Mouse (Mus musculus): Measurements from ENCODE around the gene Mthfd1.

The Mthfd1 gene

GRCm38 (mm10) chr12:76303474-76303873, 48.4 kb downstream of the Mthfd1 start:
- no peak for DNase-seq (ENCODE audit: low spot score)

GRCm38 (mm10) chr12:76304199-76304598, 49.1 kb downstream of the Mthfd1 start:
- peak; percentile 28 for DNase-seq (ENCODE audit: low spot score)

- DNase-seq (ENCODE audit: low spot score) = no peak
Measured at GRCm38 (mm10) chr12:76305107-76305506, 50.0 kb downstream of the Mthfd1 start.

DNA sequence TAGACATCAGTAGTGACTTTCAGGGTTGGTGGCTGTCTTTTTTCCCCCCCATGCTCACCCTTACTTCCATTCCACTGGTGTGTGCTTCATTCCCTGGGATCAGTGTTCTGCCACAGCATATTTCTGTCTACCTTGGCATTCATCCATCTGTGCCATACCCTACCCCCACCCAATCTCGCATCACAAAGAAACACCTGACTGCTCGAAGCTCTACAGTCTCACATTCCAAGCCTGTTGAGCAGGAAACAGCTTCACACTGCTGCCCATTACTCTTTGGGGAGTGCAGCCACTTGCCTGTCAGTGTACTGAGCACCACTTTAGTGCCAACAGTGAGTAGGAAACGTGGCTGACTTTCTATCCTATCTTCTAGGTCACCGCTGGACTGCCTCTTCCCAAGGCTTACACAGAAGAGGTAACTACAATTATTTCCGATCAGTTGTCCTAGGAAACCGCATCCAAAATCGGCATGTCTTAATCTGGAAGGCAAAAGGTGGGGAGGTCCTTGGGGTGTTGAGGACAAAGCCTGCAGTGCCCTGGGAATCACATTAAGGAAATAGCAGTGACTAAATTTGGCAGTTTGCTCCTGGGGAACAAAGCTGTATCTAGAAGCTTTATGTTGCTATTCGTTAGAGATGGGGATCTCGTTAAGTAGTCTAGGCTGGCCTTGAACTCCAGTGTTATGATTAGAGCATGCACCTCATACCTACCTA, 51.9 kb downstream of the Mthfd1 start:
- no peak for DNase-seq (ENCODE audit: low spot score)

GRCm38 (mm10) chr12:76307964-76308363, 52.9 kb downstream of the Mthfd1 start:
- peak; percentile 57 for DNase-seq (ENCODE audit: low spot score)

- DNase-seq (ENCODE audit: low spot score) = no peak
Measured at GRCm38 (mm10) chr12:76308436-76308835, 53.3 kb downstream of the Mthfd1 start.

GRCm38 (mm10) chr12:76310007-76310406, 54.9 kb downstream of the Mthfd1 start:
- DNase-seq (ENCODE audit: low spot score) = no peak

DNA sequence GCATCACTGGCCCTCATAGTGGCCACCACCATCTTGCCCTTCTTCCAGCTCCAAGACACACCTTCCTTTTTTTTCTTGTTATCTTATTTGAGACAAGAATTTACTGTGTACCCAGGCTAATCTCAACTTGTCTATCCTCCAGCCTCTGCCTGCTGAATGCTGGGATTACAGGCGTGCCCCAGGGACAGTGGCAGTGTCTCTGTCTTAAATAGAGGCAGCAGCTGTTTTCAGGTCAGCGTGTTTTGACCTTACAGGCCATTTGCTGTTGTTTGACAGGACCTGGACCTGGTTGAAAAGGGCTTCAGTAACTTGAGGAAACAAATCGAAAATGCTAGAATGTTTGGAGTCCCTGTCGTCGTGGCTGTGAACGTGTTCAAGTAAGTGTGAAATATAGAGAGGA, 55.5 kb downstream of the Mthfd1 start:
- no peak for DNase-seq (ENCODE audit: low spot score)

- no peak for DNase-seq (ENCODE audit: low spot score)
Measured at GRCm38 (mm10) chr12:76311227-76311626, 56.1 kb downstream of the Mthfd1 start.

GRCm38 (mm10) chr12:76311951-76312350, 56.9 kb downstream of the Mthfd1 start:
- DNase-seq (ENCODE audit: low spot score) = no peak

GRCm38 (mm10) chr12:76318282-76319212, 63.4 kb downstream of the Mthfd1 start:
- no peak for DNase-seq (ENCODE audit: low spot score)

DNA sequence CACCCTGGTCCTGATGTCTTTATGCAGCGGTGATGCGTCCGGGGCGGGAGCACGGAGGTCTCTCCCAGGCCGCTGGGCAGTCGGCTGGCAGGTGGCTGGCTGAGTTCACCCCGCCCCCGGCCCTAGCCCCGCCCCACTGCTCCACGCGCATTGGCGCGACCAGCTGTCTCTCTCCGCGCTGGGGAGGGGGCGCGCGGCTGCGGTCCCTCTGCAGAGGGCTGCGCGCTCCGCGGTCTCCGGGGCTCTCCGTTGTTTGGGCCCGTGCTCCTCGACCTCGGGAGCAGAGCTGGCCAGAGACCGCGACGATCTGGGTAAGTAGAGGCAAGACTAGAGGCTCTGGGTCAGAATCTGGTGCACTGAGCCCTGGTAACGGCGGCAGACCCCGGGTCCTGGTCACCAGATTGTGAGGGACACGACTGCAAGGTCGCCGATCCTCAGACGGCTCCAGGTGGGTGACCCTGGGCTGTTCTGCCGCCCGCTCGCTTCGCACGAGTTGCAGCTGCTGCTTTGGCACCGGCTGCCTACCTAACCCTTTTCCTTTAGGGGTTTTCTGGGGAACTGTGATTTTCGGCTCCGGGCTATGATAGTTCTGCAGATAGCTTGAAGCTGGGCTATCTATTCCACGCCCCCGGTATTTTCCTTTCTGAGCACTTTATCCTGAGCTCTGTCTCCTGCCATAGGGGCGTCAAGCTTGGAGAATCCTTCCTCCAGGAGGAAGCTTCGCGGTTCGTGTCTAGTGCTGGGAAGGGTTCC, 69.8 kb downstream of the Mthfd1 start, which contains the start of gene Akap5:
Gene Akap5 (plus strand): TSS at position 213 of the 753 bp plus-strand sequence.
- no peak for DNase-seq (ENCODE audit: low spot score)

GRCm38 (mm10) chr12:76326437-76327220, 71.5 kb downstream of the Mthfd1 start:
- no peak for DNase-seq (ENCODE audit: low spot score)

DNA sequence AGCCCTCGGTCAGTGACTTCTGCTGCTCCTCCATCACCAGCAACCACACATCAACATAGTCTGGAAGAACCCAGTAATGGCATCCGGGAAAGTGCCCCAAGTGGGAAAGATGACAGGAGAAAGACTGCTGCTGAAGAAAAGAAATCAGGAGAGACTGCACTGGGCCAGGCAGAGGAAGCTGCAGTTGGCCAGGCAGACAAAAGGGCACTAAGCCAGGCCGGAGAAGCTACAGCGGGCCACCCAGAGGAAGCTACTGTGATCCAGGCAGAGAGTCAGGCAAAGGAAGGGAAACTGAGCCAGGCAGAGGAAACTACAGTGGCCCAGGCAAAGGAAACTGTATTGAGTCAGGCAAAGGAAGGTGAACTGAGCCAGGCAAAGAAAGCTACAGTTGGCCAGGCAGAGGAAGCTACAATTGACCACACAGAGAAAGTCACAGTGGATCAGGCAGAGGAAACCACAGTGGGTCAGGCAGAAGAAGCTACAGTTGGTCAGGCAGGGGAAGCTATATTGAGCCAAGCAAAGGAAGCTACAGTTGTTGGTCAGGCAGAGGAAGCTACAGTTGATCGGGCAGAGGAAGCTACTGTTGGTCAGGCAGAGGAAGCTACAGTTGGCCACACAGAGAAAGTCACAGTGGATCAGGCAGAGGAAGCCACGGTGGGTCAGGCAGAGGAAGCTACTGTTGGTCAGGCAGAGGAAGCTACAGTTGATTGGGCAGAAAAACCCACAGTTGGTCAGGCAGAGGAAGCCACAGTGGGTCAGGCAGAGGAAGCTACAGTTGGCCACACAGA, 73.7 kb downstream of the Mthfd1 start:
- no peak for DNase-seq (ENCODE audit: low spot score)

DNA sequence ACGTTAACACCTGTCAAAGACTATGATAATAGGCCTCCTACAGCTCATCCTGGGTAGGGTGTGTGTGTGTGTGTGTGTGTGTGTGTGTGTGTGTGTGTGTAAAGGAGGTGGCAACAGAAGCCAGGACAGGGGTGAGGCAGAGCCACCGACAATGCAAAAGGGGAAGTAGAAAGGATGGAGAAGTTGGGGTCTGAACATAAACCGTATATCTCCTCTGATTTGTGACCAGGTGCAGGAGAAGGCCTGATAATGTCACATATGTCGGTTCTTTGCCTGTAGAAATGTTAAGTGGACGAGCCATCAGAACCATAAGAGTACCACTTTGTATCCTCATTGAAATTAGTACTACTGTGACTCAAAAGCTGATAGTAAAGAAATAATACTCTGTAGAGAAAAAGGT, 78.6 kb downstream of the Mthfd1 start:
- no peak for DNase-seq (ENCODE audit: low spot score)

GRCm38 (mm10) chr12:76335641-76336040, 80.5 kb downstream of the Mthfd1 start:
- no peak for DNase-seq (ENCODE audit: low spot score)

- no peak for DNase-seq (ENCODE audit: low spot score)
Measured at GRCm38 (mm10) chr12:76336111-76336965, 81.2 kb downstream of the Mthfd1 start.

DNA sequence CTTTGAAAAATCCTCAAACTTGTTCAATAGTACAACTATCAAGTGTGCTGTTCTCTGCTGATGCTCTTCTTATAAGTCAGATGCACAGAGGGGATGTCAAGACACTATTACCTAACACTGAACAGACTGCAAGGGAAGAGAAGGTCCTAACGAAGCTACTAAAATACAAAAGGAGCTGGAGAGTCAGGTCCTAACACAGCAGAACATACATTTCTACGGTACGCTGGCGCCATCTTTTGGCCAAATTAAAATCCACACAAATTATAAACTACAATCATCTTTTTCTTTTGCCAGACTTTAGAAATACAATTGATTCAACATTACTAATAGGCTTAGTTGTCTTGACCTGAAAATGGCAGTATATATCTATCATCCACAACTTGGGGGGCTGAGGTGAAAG, 86.0 kb downstream of the Mthfd1 start:
- DNase-seq (ENCODE audit: low spot score) = peak; percentile 72

- DNase-seq (ENCODE audit: low spot score) = peak; percentile 39
Measured at GRCm38 (mm10) chr12:76345759-76346455, 90.8 kb downstream of the Mthfd1 start.
